Mouse (Mus musculus): ENCODE measurements around the gene Adcy9. TPM values are rescaled to one million over a fixed set of nuclear protein-coding genes. Genes with fewer than 3 reads are reported as not detected.

The Adcy9 gene
- polyA plus RNA-seq, 1 experiment, result 8.6 TPM

- no peak for TF ChIP-seq CTCF (IDR thresholded peaks at IDR 0.05; ENCODE audit: borderline replicate concordance, extremely low read depth, insufficient read depth, insufficient read length)
- no peak for TF ChIP-seq POLR2A (IDR thresholded peaks at IDR 0.05; ENCODE audit: borderline replicate concordance, extremely low read depth, insufficient read depth, insufficient read length, poor library complexity, severe bottlenecking)
- no peak for DNase-seq (ENCODE audit: low read depth)
These were observed 19.2 kb downstream of the Adcy9 start for GRCm38 (mm10) chr16:4401109-4401508.

- DNase-seq (ENCODE audit: low read depth), result no peak
- no peak for TF ChIP-seq POLR2A (IDR thresholded peaks at IDR 0.05; ENCODE audit: borderline replicate concordance, extremely low read depth, insufficient read depth, insufficient read length, poor library complexity, severe bottlenecking)
- no peak for TF ChIP-seq CTCF (IDR thresholded peaks at IDR 0.05; ENCODE audit: borderline replicate concordance, extremely low read depth, insufficient read depth, insufficient read length)
These were observed 20.7 kb downstream of the Adcy9 start for GRCm38 (mm10) chr16:4399471-4400223.

GRCm38 (mm10) chr16:4398782-4399181 lies 21.5 kb downstream of the Adcy9 start:
- no peak for TF ChIP-seq POLR2A (IDR thresholded peaks at IDR 0.05; ENCODE audit: borderline replicate concordance, extremely low read depth, insufficient read depth, insufficient read length, poor library complexity, severe bottlenecking)
- no peak for DNase-seq (ENCODE audit: low read depth)

- no peak for DNase-seq (ENCODE audit: low read depth)
- TF ChIP-seq POLR2A (IDR thresholded peaks at IDR 0.05; ENCODE audit: borderline replicate concordance, extremely low read depth, insufficient read depth, insufficient read length, poor library complexity, severe bottlenecking), result no peak
- no peak for TF ChIP-seq CTCF (IDR thresholded peaks at IDR 0.05; ENCODE audit: borderline replicate concordance, extremely low read depth, insufficient read depth, insufficient read length)
These were observed 22.7 kb downstream of the Adcy9 start for GRCm38 (mm10) chr16:4397636-4398035.

- no peak for TF ChIP-seq POLR2A (IDR thresholded peaks at IDR 0.05; ENCODE audit: borderline replicate concordance, extremely low read depth, insufficient read depth, insufficient read length, poor library complexity, severe bottlenecking)
- DNase-seq (ENCODE audit: low read depth), result no peak
These were observed 24.5 kb downstream of the Adcy9 start for GRCm38 (mm10) chr16:4395687-4396341.

GRCm38 (mm10) chr16:4394991-4395590 lies 25.2 kb downstream of the Adcy9 start:
- no peak for TF ChIP-seq POLR2A (IDR thresholded peaks at IDR 0.05; ENCODE audit: borderline replicate concordance, extremely low read depth, insufficient read depth, insufficient read length, poor library complexity, severe bottlenecking)
- TF ChIP-seq CTCF (IDR thresholded peaks at IDR 0.05; ENCODE audit: borderline replicate concordance, extremely low read depth, insufficient read depth, insufficient read length), result no peak
- no peak for DNase-seq (ENCODE audit: low read depth)

- TF ChIP-seq POLR2A (IDR thresholded peaks at IDR 0.05; ENCODE audit: borderline replicate concordance, extremely low read depth, insufficient read depth, insufficient read length, poor library complexity, severe bottlenecking) (no peak), CTCF (IDR thresholded peaks at IDR 0.05; ENCODE audit: borderline replicate concordance, extremely low read depth, insufficient read depth, insufficient read length) (no peak)
These were observed 36.7 kb downstream of the Adcy9 start for GRCm38 (mm10) chr16:4383473-4384038.

GRCm38 (mm10) chr16:4382406-4382805 lies 37.9 kb downstream of the Adcy9 start:
- no peak for TF ChIP-seq POLR2A (IDR thresholded peaks at IDR 0.05; ENCODE audit: borderline replicate concordance, extremely low read depth, insufficient read depth, insufficient read length, poor library complexity, severe bottlenecking)
- TF ChIP-seq CTCF (IDR thresholded peaks at IDR 0.05; ENCODE audit: borderline replicate concordance, extremely low read depth, insufficient read depth, insufficient read length), result no peak

More at GRCm38 (mm10) chr16:4383473-4384038, 36.7 kb downstream of the Adcy9 start:
- no peak for DNase-seq (ENCODE audit: low read depth)

GRCm38 (mm10) chr16:4381487-4381886 lies 38.8 kb downstream of the Adcy9 start:
- TF ChIP-seq CTCF (IDR thresholded peaks at IDR 0.05; ENCODE audit: borderline replicate concordance, extremely low read depth, insufficient read depth, insufficient read length) (no peak), POLR2A (IDR thresholded peaks at IDR 0.05; ENCODE audit: borderline replicate concordance, extremely low read depth, insufficient read depth, insufficient read length, poor library complexity, severe bottlenecking) (no peak)

More at GRCm38 (mm10) chr16:4382406-4382805, 37.9 kb downstream of the Adcy9 start:
- DNase-seq (ENCODE audit: low read depth), result no peak

GRCm38 (mm10) chr16:4378788-4379187 lies 41.5 kb downstream of the Adcy9 start:
- TF ChIP-seq POLR2A (IDR thresholded peaks at IDR 0.05; ENCODE audit: borderline replicate concordance, extremely low read depth, insufficient read depth, insufficient read length, poor library complexity, severe bottlenecking) (no peak), CTCF (IDR thresholded peaks at IDR 0.05; ENCODE audit: borderline replicate concordance, extremely low read depth, insufficient read depth, insufficient read length) (no peak)
- DNase-seq (ENCODE audit: low read depth), result no peak

More at GRCm38 (mm10) chr16:4381487-4381886, 38.8 kb downstream of the Adcy9 start:
- no peak for DNase-seq (ENCODE audit: low read depth)

- no peak for TF ChIP-seq POLR2A (IDR thresholded peaks at IDR 0.05; ENCODE audit: borderline replicate concordance, extremely low read depth, insufficient read depth, insufficient read length, poor library complexity, severe bottlenecking)
- TF ChIP-seq CTCF (IDR thresholded peaks at IDR 0.05; ENCODE audit: borderline replicate concordance, extremely low read depth, insufficient read depth, insufficient read length), result no peak
- DNase-seq (ENCODE audit: low read depth), result no peak
These were observed 42.7 kb downstream of the Adcy9 start for GRCm38 (mm10) chr16:4377556-4377955.
